Mouse (Mus musculus) heart, adult 2 months (tissue): ENCODE results near the gene Celf2. TPM values are rescaled to one million over a fixed set of nuclear protein-coding genes. Genes with fewer than 3 reads are reported as not detected.
A peak's percentile ranks its signal among the peaks of the same experiment; 100 is the strongest.

ENCODE experiments used
- DNase-seq, 2 experiments: peaks; one replicate each; pipeline ENCODE4 v3.0.0; 2021
- H3K27ac ChIP-seq: fragments of 200-600 bp; 2 replicates; pipeline ENCODE4 v1.8.1; 2022
- H3K27me3 ChIP-seq: fragments of 200-500 bp; 2 replicates; pipeline ENCODE4 v1.6.1; 2012; ENCODE audit warnings: mild to moderate bottlenecking, low read length, inconsistent platforms, mixed read lengths; ENCODE audit not compliant: control insufficient read depth, insufficient read depth
- H3K36me3 ChIP-seq: fragments of 200-500 bp; 2 replicates; pipeline ENCODE4 v1.6.1; 2012; ENCODE audit warnings: low read length, inconsistent platforms; ENCODE audit not compliant: control insufficient read depth, insufficient read depth
- H3K4me1 ChIP-seq: fragments of 200-500 bp; 2 replicates; pipeline ENCODE4 v1.6.1; 2011; ENCODE audit warnings: low read length; ENCODE audit not compliant: control insufficient read depth, insufficient read depth
- H3K4me3 ChIP-seq: fragments of 200-600 bp; 2 replicates; pipeline ENCODE4 v1.8.1; 2022
- H3K79me2 ChIP-seq: fragments of 200-500 bp; replicated peaks from 2 replicates; pipeline ENCODE4 v1.6.1; 2012; ENCODE audit warnings: mild to moderate bottlenecking, inconsistent platforms, low read length, moderate library complexity, mixed read lengths; ENCODE audit not compliant: control insufficient read depth, insufficient read depth
- H3K9ac ChIP-seq: fragments of 200-500 bp; 2 replicates; pipeline ENCODE4 v1.6.1; 2012; ENCODE audit warnings: low read depth, mild to moderate bottlenecking, control low read depth, inconsistent platforms, low read length, mixed read lengths
- CTCF ChIP-seq: fragments of 200-600 bp; IDR thresholded peaks from 2 replicates; pipeline ENCODE4 v1.8.1; 2022; ENCODE audit warnings: antibody characterized with exemption, mild to moderate bottlenecking, moderate library complexity
- EP300 ChIP-seq: fragments of 200-500 bp; IDR thresholded peaks from 2 replicates; pipeline ENCODE4 v1.6.1; 2011; ENCODE audit warnings: low read depth, low read length, control low read depth; ENCODE audit not compliant: insufficient read depth
- POLR2A ChIP-seq: fragments of 200-500 bp; IDR thresholded peaks from 2 replicates; pipeline ENCODE4 v1.6.1; 2011; ENCODE audit warnings: mild to moderate bottlenecking, low read depth, low read length, control low read depth; ENCODE audit not compliant: insufficient read depth
- WGBS: fragments of 180-500 bp; shearing (Covaris S2); methylation state at CpG from one replicate; pipeline ENCODE4 v1.1.7; 2018; 5-methylcytosine and 5-hydroxymethylcytosine counted together
- intact Hi-C: fragments of 180-260 bp; cut with DNase I; formaldehyde crosslinking; loops from one replicate; pipeline ENCODE4 v1.15.1; 2025
- polyA plus RNA-seq: library from polyadenylated mRNA; depleted of rRNA; stranded (reverse); fragments of >200 nt; gene quantifications from 2 replicates; pipeline ENCODE4 v1.2.3, GENCODE M21; 2012
- total RNA-seq, 2 experiments: library from RNA; stranded (reverse); gene quantifications; 2 replicates each; pipeline ENCODE4 v1.2.3; 2021

Gene Celf2
- total and polyA plus RNA-seq, 3 experiments: 38.1 to 63.9 (median 56.7) TPM

GRCm38 (mm10) chr2:6877094-6877493, 632.3 kb downstream of the Celf2 start:
- Histone ChIP-seq H3K9ac (no peak overlapping the region), H3K79me2 (no peaks in the 10 kb centered on the region), H3K36me3 (no peaks in the 10 kb centered on the region), H3K4me1 (no peaks in the 10 kb centered on the region), H3K27ac (no peak overlapping the region; the same call in 1 of the 2 replicates), H3K27me3 (0 out of 2 replicates have a peak, but pooled peaks cover 1% of the 10 kb centered on the region), H3K4me3 (no peak overlapping the region)
- WGBS: 63% methylated on average over 5 of the region's 5 CpGs
- no peak for DNase-seq
- intact Hi-C loops: no loop called here
- TF ChIP-seq CTCF: no peak
- TF ChIP-seq POLR2A: no peak
- no peak for TF ChIP-seq EP300

DNA sequence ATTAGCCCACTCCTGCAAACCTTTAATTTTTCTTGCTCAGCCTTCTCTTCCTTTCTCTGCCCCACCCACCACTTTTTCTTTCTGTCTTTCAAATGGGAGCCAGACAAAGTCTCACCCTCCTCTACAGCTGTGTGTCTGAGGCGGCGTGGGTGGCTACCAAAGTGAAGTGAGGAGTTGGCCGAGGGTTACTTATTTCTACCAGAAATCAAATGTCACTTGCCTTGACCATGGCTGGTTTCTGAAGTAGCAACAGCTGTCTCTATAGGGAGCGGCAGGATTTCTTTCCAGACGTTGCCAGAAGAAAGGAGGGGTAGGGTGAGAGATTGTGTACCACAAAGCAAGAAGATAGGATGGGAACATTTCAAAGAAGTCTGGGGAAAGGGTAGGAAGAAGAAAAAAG, 632.8 kb downstream of the Celf2 start:
- intact Hi-C loops: no loop called here
- whole genome bisulfite sequencing: 62% methylated on average over 5 of the region's 5 CpGs

GRCm38 (mm10) chr2:6875071-6875611, 634.2 kb downstream of the Celf2 start:
- Histone ChIP-seq H3K36me3 (no peaks in the 10 kb centered on the region), H3K27ac (no peak overlapping the region), H3K27me3 (0 out of 2 replicates have a peak, but pooled peaks cover 2% of the 10 kb centered on the region), H3K4me1 (no peaks in the 10 kb centered on the region), H3K79me2 (0 out of 2 replicates have a peak, but pooled peaks cover 2% of the 10 kb centered on the region), H3K9ac (no peak overlapping the region), H3K4me3 (no peak overlapping the region)
- intact Hi-C loops: no loop called here
- TF ChIP-seq POLR2A (no peak), EP300 (no peak)
- 42% methylated on average over 11 of the region's 11 CpGs for WGBS
- no peak for DNase-seq

More for the DNA sequence above, 632.8 kb downstream of the Celf2 start:
- Histone ChIP-seq H3K79me2 (0 out of 2 replicates have a peak, but pooled peaks cover 2% of the 10 kb centered on the region), H3K9ac (no peak overlapping the region), H3K36me3 (no peaks in the 10 kb centered on the region), H3K4me3 (no peak overlapping the region), H3K4me1 (no peaks in the 10 kb centered on the region), H3K27ac (peak overlapping the region; percentile 23; the same call in 1 of the 2 replicates), H3K27me3 (0 out of 2 replicates have a peak, but pooled peaks cover 2% of the 10 kb centered on the region)
- DNase-seq: no peak
- no peak for TF ChIP-seq CTCF
- no peak for TF ChIP-seq EP300
- TF ChIP-seq POLR2A: no peak

GRCm38 (mm10) chr2:6874266-6874955, 635.0 kb downstream of the Celf2 start:
- 0 out of 2 replicates have a peak, but pooled peaks cover 2% of the 10 kb centered on the region for H3K27me3 ChIP-seq
- no peak overlapping the region for H3K9ac ChIP-seq
- no peak overlapping the region for H3K4me3 ChIP-seq
- H3K36me3 ChIP-seq: no peaks in the 10 kb centered on the region
- H3K79me2 ChIP-seq: 0 out of 2 replicates have a peak, but pooled peaks cover 2% of the 10 kb centered on the region
- 74% methylated on average over 10 of the region's 10 CpGs for WGBS
- intact Hi-C loops: loop anchor here (5.0 kb wide), 2 partner anchors 208 to 368 kb away; no protein-coding TSS in a partner anchor
- DNase-seq: no peak
- H3K27ac ChIP-seq: no peak overlapping the region
- TF ChIP-seq EP300 (no peak), POLR2A (no peak), CTCF (no peak)
- no peaks in the 10 kb centered on the region for H3K4me1 ChIP-seq

GRCm38 (mm10) chr2:6873711-6874110, 635.7 kb downstream of the Celf2 start:
- no peaks in the 10 kb centered on the region for H3K4me1 ChIP-seq
- no peak for TF ChIP-seq POLR2A
- TF ChIP-seq EP300: no peak
- no peak for TF ChIP-seq CTCF
- H3K4me3 ChIP-seq: no peak overlapping the region
- intact Hi-C loops: loop anchor here (5.0 kb wide), 2 partner anchors 209 to 369 kb away; no protein-coding TSS in a partner anchor
- H3K27ac ChIP-seq: no peak overlapping the region
- WGBS: 100% methylated on average over 1 of the region's 1 CpGs
- no peak for DNase-seq
- H3K79me2 ChIP-seq: 0 out of 2 replicates have a peak, but pooled peaks cover 2% of the 10 kb centered on the region
- H3K9ac ChIP-seq: no peak overlapping the region
- H3K27me3 ChIP-seq: 0 out of 2 replicates have a peak, but pooled peaks cover 2% of the 10 kb centered on the region
- no peaks in the 10 kb centered on the region for H3K36me3 ChIP-seq
